Mouse (Mus musculus) CH12.LX (cell line): ENCODE data around the gene Pip5k1b. TPM values are rescaled to one million over a fixed set of nuclear protein-coding genes. Genes with fewer than 3 reads are reported as not detected.
A peak's percentile ranks its signal among the peaks of the same experiment; 100 is the strongest.

Experiments used
- DNase-seq: peaks from one replicate; pipeline ENCODE4 v3.0.0-alpha.2; 2013; ENCODE audit errors: extremely low read depth
- H3K27ac ChIP-seq: 2 replicates; pipeline ENCODE4 v1.5.1; 2012; ENCODE audit warnings: low read depth, mild to moderate bottlenecking, control low read depth, moderate library complexity; ENCODE audit not compliant: insufficient read depth
- H3K27me3 ChIP-seq: replicated peaks from 2 replicates; pipeline ENCODE3; 2012; ENCODE audit warnings: inconsistent platforms
- H3K36me3 ChIP-seq, 2 experiments: replicated peaks in 1 of 2; 2 replicates each; pipeline versions ENCODE3 to v1.6.1; 2012; ENCODE audit warnings: inconsistent platforms in 1 of 2, low read length in 1 of 2, mild to moderate bottlenecking in 1 of 2, mixed read lengths in 1 of 2, moderate library complexity in 1 of 2; ENCODE audit not compliant: control insufficient read depth in 1 of 2, insufficient read depth in 1 of 2
- H3K4me1 ChIP-seq, 2 experiments: 2 replicates each; pipeline ENCODE4 v1.6.1; 2012; ENCODE audit warnings: inconsistent platforms in 1 of 2, moderate library complexity in 1 of 2; ENCODE audit not compliant: insufficient read depth in 2 of 2, control insufficient read depth in 1 of 2
- H3K4me2 ChIP-seq: 2 replicates; pipeline ENCODE4 v1.6.1; 2012; ENCODE audit warnings: low read depth, mild to moderate bottlenecking, control low read depth; ENCODE audit not compliant: poor library complexity, insufficient read depth, severe bottlenecking
- H3K4me3 ChIP-seq, 3 experiments: fragments of 150-350 bp in 1 of 3; sonication (generic) in 1 of 3; replicated peaks in 1 of 3; 2 replicates each; pipeline versions ENCODE3 to v1.5.1; 2011 to 2012; ENCODE audit warnings: low read depth in 2 of 3, low read length in 2 of 3, mild to moderate bottlenecking in 2 of 3, moderate library complexity in 2 of 3, control low read depth in 1 of 3, improper control_type of control experiment in 1 of 3, inconsistent platforms in 1 of 3, mixed read lengths in 1 of 3; ENCODE audit not compliant: poor library complexity in 1 of 3
- H3K79me2 ChIP-seq: replicated peaks from 2 replicates; pipeline ENCODE4 v1.6.1; 2012; ENCODE audit warnings: mild to moderate bottlenecking, moderate library complexity; ENCODE audit not compliant: control insufficient read depth, poor library complexity, insufficient read depth, severe bottlenecking; ENCODE audit errors: extremely low read depth
- H3K9ac ChIP-seq: 2 replicates; pipeline ENCODE4 v1.6.1; 2012; ENCODE audit warnings: low read depth, mild to moderate bottlenecking, control low read depth, moderate library complexity; ENCODE audit not compliant: insufficient read depth
- H3K9me3 ChIP-seq: replicated peaks from 2 replicates; pipeline ENCODE3; 2012; ENCODE audit warnings: low read length, inconsistent platforms, mixed read lengths
- BHLHE40 ChIP-seq: IDR thresholded peaks from 2 replicates; pipeline ENCODE4 v1.6.1; 2011; ENCODE audit warnings: mild to moderate bottlenecking, low read depth, low read length, improper control_type of control experiment
- E2F4 ChIP-seq: IDR thresholded peaks from 2 replicates; pipeline ENCODE4 v1.6.1; 2011; ENCODE audit warnings: low read depth, low read length, improper control_type of control experiment; ENCODE audit not compliant: insufficient replicate concordance
- EP300 ChIP-seq: IDR thresholded peaks from 2 replicates; pipeline ENCODE4 v1.6.1; 2011; ENCODE audit warnings: low read length, improper control_type of control experiment
- ETS1 ChIP-seq: conservative IDR thresholded peaks from 2 replicates; pipeline ENCODE4 v1.6.1; 2012; ENCODE audit warnings: low read depth, mild to moderate bottlenecking, inconsistent platforms, low read length, improper control_type of control experiment, moderate library complexity
- JUN ChIP-seq: IDR thresholded peaks from 2 replicates; pipeline ENCODE4 v1.6.1; 2011; ENCODE audit warnings: low read depth, mild to moderate bottlenecking, low read length, improper control_type of control experiment, moderate library complexity; ENCODE audit not compliant: insufficient read depth
- KAT2A ChIP-seq: IDR thresholded peaks from 2 replicates; pipeline ENCODE4 v1.6.1; 2012; ENCODE audit warnings: low read length, improper control_type of control experiment, inconsistent platforms; ENCODE audit not compliant: insufficient replicate concordance
- MAFK ChIP-seq: IDR thresholded peaks from 2 replicates; pipeline ENCODE4 v1.6.1; 2011; ENCODE audit warnings: low read length, improper control_type of control experiment; ENCODE audit not compliant: insufficient replicate concordance
- MAZ ChIP-seq: IDR thresholded peaks from 2 replicates; pipeline ENCODE4 v1.6.1; 2012; ENCODE audit warnings: low read depth, mild to moderate bottlenecking, inconsistent platforms, low read length, improper control_type of control experiment, moderate library complexity
- MEF2A ChIP-seq: IDR thresholded peaks from 2 replicates; pipeline ENCODE4 v1.6.1; 2014; ENCODE audit warnings: low read depth, mild to moderate bottlenecking, inconsistent platforms, low read length, improper control_type of control experiment, borderline replicate concordance
- MYC ChIP-seq: IDR thresholded peaks from 2 replicates; pipeline ENCODE4 v1.6.1; 2011; ENCODE audit warnings: low read depth, mild to moderate bottlenecking, improper control_type of control experiment, low read length
- NELFE ChIP-seq: IDR thresholded peaks from 2 replicates; pipeline ENCODE4 v1.6.1; 2011; ENCODE audit warnings: low read depth, low read length, improper control_type of control experiment
- NRF1 ChIP-seq: IDR thresholded peaks from 2 replicates; pipeline ENCODE4 v1.6.1; 2014; ENCODE audit warnings: low read depth, mild to moderate bottlenecking, inconsistent platforms, low read length, improper control_type of control experiment, moderate library complexity
- PAX5 ChIP-seq: IDR thresholded peaks from 2 replicates; pipeline ENCODE4 v1.6.1; 2012; ENCODE audit warnings: low read length, inconsistent platforms, mixed read lengths
- POLR2A ChIP-seq: IDR thresholded peaks from 2 replicates; pipeline ENCODE4 v1.6.1; 2011; ENCODE audit warnings: low read depth, mild to moderate bottlenecking, improper control_type of control experiment, low read length
- RCOR1 ChIP-seq: conservative IDR thresholded peaks from 2 replicates; pipeline ENCODE4 v1.6.1; 2012; ENCODE audit warnings: low read depth, mild to moderate bottlenecking, inconsistent platforms, low read length, improper control_type of control experiment
- TBP ChIP-seq: conservative IDR thresholded peaks from 2 replicates; pipeline ENCODE4 v1.6.1; 2011; ENCODE audit warnings: low read depth, low read length, improper control_type of control experiment
- TCF12 ChIP-seq: IDR thresholded peaks from 2 replicates; pipeline ENCODE4 v1.6.1; 2014; ENCODE audit warnings: low read depth, mild to moderate bottlenecking, inconsistent platforms, low read length, improper control_type of control experiment
- USF1 ChIP-seq: IDR thresholded peaks from 2 replicates; pipeline ENCODE4 v1.6.1; 2014; ENCODE audit warnings: low read depth, mild to moderate bottlenecking, inconsistent platforms, low read length, improper control_type of control experiment
- USF2 ChIP-seq: conservative IDR thresholded peaks from 2 replicates; pipeline ENCODE4 v1.6.1; 2011; ENCODE audit warnings: low read depth, low read length, improper control_type of control experiment
- ZKSCAN1 ChIP-seq: IDR thresholded peaks from 2 replicates; pipeline ENCODE4 v1.6.1; 2012; ENCODE audit warnings: low read depth, inconsistent platforms, low read length, improper control_type of control experiment, borderline replicate concordance
- ZNF384 ChIP-seq: IDR thresholded peaks from 2 replicates; pipeline ENCODE4 v1.6.1; 2012; ENCODE audit warnings: low read depth, low read length, improper control_type of control experiment, inconsistent platforms
- dilution Hi-C: fragments of 300-500 bp; cut with MboI; formaldehyde crosslinking; loops from 2 replicates; pipeline ENCODE4 v1.14.3; 2020; ENCODE audit warnings: low sequenced_read_pairs; ENCODE audit not compliant: extremely low pct_unique_long_range_greater_than_20kb, extremely low pct_ligation_motif_present
- in situ Hi-C: fragments of 300-500 bp; cut with MboI; formaldehyde crosslinking; loops from 3 replicates; pipeline ENCODE4 v1.14.3; 2019; ENCODE audit warnings: low sequenced_read_pairs, low pct_ligation_motif_present, low pct_unique_long_range_greater_than_20kb, mixed read lengths
- polyA plus RNA-seq: library from polyadenylated mRNA; unstranded; fragments of >175 nt; gene quantifications from 2 replicates; pipeline ENCODE4 v1.2.1, GENCODE M21; 2012; ENCODE audit warnings: low read depth; ENCODE audit not compliant: insufficient read length
- total RNA-seq, 2 experiments: library from RNA; depleted of rRNA; stranded (reverse); fragments of 300-350 nt in 1 of 2; fragments of >200 nt in 1 of 2; gene quantifications; 2 replicates each; pipeline ENCODE4 v1.2.3; 2012 to 2014

The Pip5k1b gene
- total and polyA plus RNA-seq, 3 experiments: 1.7 to 2.9 (median 2.0) TPM

DNA sequence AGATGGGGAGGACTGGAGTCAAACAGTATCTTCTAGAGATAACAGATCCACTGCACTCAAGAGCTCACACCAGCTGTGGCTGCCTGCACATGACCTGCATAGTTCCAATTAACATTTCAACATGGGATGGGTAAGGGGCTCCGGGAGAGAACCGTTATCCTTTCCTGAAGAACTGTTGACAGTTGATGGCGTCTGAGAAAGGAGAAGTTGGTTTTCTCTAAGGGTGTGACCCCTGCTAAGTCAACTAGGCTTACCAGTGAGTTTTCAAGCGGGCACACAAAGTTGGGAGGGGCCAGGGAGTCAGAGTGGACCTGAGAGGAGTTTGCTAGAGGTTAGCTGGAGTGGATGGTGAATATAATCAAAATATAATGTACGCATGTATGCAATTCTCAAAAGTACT, 65.4 kb downstream of the Pip5k1b start:
- Histone ChIP-seq H3K4me2 (no peak overlapping the region), H3K36me3 (no peaks in the 10 kb centered on the region), H3K9ac (no peak overlapping the region), H3K79me2 (no peaks in the 10 kb centered on the region), H3K27me3 (no peaks in the 10 kb centered on the region), H3K4me3 (no peak overlapping the region), H3K27ac (no peak overlapping the region), H3K4me1 (no peaks in the 10 kb centered on the region), H3K9me3 (no peaks in the 10 kb centered on the region)
- no peak for DNase-seq
- TF ChIP-seq JUN (no peak), ZKSCAN1 (no peak), POLR2A (no peak), USF1 (no peak), MYC (no peak), PAX5 (no peak), MEF2A (no peak), TCF12 (no peak), MAZ (no peak), NRF1 (no peak), ZNF384 (no peak), EP300 (no peak), KAT2A (no peak), NELFE (no peak), RCOR1 (no peak), BHLHE40 (no peak), E2F4 (no peak), ETS1 (no peak), TBP (no peak)
- in situ Hi-C loops (no loop called here), dilution Hi-C loops (no loop called here)

DNA sequence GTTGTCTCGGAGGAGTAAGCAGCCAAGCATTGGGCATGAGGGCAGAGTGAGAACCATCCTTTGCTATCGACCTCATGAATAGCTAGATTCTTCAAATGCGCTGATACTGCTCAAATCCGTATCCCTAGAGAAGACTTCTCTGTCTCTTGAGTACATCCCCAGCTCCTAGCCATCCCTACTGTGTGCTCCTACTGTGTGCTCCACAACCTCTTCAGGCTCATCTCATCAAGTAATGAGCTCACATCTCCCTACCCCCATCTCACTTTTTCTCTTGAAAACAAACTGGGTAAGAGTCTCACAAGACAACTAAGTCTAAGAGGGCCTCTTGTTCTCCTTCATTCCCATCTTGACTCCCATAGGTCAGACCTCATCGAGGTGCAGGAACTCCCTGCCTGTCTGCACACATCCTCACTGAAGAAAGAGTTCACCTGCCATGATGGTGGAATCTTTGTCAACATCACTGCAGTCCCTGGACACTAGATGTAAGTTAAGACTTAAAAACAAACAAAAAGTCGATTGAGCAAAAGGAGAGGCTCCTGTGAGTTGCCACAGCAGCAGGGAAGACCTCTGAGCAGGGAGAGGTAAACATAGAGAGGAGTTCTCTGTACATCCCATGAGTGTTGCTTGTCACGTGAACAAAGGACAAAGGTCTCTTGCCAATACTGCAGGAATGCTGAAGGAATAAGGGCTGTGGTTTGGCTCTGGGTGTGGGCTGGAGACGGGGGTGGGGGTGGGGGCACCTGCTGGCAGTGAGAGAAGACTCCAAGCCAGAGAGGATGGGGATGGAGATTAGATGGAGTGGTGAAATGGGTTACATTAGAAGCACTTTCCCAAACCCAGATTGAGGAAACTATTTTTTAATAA, 69.0 kb downstream of the Pip5k1b start:
- H3K4me3 ChIP-seq: no peak overlapping the region
- TF ChIP-seq MAFK (no peak), POLR2A (no peak), USF2 (no peak), ZKSCAN1 (peak; percentile 77; the same call in 1 of the 2 replicates), NRF1 (no peak)
- TF ChIP-seq, all 38 proteins: peak for 1
- Histone ChIP-seq H3K4me2 (no peak overlapping the region), H3K27me3 (no peaks in the 10 kb centered on the region), H3K9ac (no peak overlapping the region), H3K27ac (no peak overlapping the region), H3K4me1 (no peaks in the 10 kb centered on the region), H3K36me3 (no peaks in the 10 kb centered on the region), H3K9me3 (no peaks in the 10 kb centered on the region), H3K79me2 (no peaks in the 10 kb centered on the region)
- dilution Hi-C loops (no loop called here), in situ Hi-C loops (no loop called here)
- no peak for DNase-seq
